Mouse (Mus musculus) kidney, postnatal 0 days (tissue): Measurements from ENCODE around the gene Gm8212. TPM values are rescaled to one million over a fixed set of nuclear protein-coding genes. Genes with fewer than 3 reads are reported as not detected.
"Not testable (repeated sequence)": the region's sequence is repeated elsewhere in the genome, so short reads cannot be mapped to it uniquely, and the experiment has no call there.

Experiments used
- ATAC-seq: fragments of 200-750 bp; cut with Nextera tagmentation; replicated peaks from 2 replicates; pipeline ENCODE4 v1.8.0; 2017; ENCODE audit warnings: low read depth, moderate number of reproducible peaks, moderate TSS enrichment, moderate library complexity; ENCODE audit not compliant: low FRiP score
- DNase-seq: peaks from one replicate; pipeline ENCODE4 v3.0.0-alpha.2; 2016; ENCODE audit warnings: low spot score
- H3K27ac ChIP-seq: fragments of 300-500 bp; sonication (generic); 2 replicates; pipeline ENCODE4 v1.5.1; 2014; ENCODE audit warnings: mild to moderate bottlenecking
- H3K27me3 ChIP-seq: fragments of 300-500 bp; sonication (generic); 2 replicates; pipeline ENCODE4 v1.6.1; 2014; ENCODE audit warnings: low read length, mixed read lengths; ENCODE audit not compliant: insufficient read depth
- H3K36me3 ChIP-seq: fragments of 300-500 bp; sonication (generic); 2 replicates; pipeline ENCODE4 v1.6.1; 2014; ENCODE audit warnings: low read length, mixed read lengths; ENCODE audit not compliant: insufficient read depth
- H3K4me1 ChIP-seq: fragments of 300-500 bp; sonication (generic); replicated peaks from 2 replicates; pipeline ENCODE4 v1.6.1; 2014; ENCODE audit warnings: antibody characterized with exemption, low read length, mixed read lengths; ENCODE audit not compliant: insufficient read depth
- H3K4me2 ChIP-seq: fragments of 300-500 bp; sonication (generic); 2 replicates; pipeline ENCODE4 v1.6.1; 2014; ENCODE audit warnings: mild to moderate bottlenecking, low read length, moderate library complexity, mixed read lengths
- H3K4me3 ChIP-seq: fragments of 300-500 bp; sonication (generic); replicated peaks from 2 replicates; pipeline ENCODE4 v1.5.1; 2014; ENCODE audit warnings: low read depth, low read length
- H3K9ac ChIP-seq: fragments of 300-500 bp; sonication (generic); 2 replicates; pipeline ENCODE4 v1.6.1; 2014; ENCODE audit warnings: low read depth, low read length
- H3K9me3 ChIP-seq: fragments of 300-500 bp; sonication (generic); replicated peaks from 2 replicates; pipeline ENCODE4 v1.6.1; 2016; ENCODE audit warnings: low read length, inconsistent platforms, mixed read lengths
- CTCF ChIP-seq: IDR thresholded peaks from 2 replicates; pipeline ENCODE4 v1.5.1; 2016; ENCODE audit warnings: antibody characterized with exemption, low read depth, mild to moderate bottlenecking, moderate library complexity
- WGBS: fragments of 180-500 bp; shearing (Covaris S2); extraction: QIAGEN DNeasy Blood & Tissue Kit; methylation state at CpG from one replicate; pipeline ENCODE4 v1.1.7; 2014; 5-methylcytosine and 5-hydroxymethylcytosine counted together
- polyA plus RNA-seq: library from polyadenylated mRNA; unstranded; fragments of >200 nt; fragmentation: Nextera tagmentation; extraction: Ambion mirVana; gene quantifications from 2 replicates; pipeline ENCODE4 v1.2.1, GENCODE M21; 2015

Gm8212 gene
- not detected in 2 replicates for polyA plus RNA-seq

- not testable (repeated sequence) for H3K9me3 ChIP-seq, H3K36me3 ChIP-seq, H3K4me3 ChIP-seq, H3K9ac ChIP-seq, H3K27ac ChIP-seq, ATAC-seq, H3K4me2 ChIP-seq, DNase-seq, H3K4me1 ChIP-seq, H3K27me3 ChIP-seq
- WGBS = 87% methylated on average over 1 of the region's 3 CpGs
These were observed at the start of gene Gm8212 for GRCm38 (mm10) chr14:44197361-44197760. Gm8212 (plus strand) TSS chr14:44197661.

- ATAC-seq, H3K9ac ChIP-seq, H3K4me2 ChIP-seq, H3K9me3 ChIP-seq, H3K36me3 ChIP-seq, H3K27ac ChIP-seq, H3K4me3 ChIP-seq, DNase-seq, H3K27me3 ChIP-seq, H3K4me1 ChIP-seq: not testable (repeated sequence)
- 86% methylated on average over 3 of the region's 3 CpGs for WGBS
These were observed 15.7 kb downstream of the Gm8212 start, which contains the start of gene 4930503E14Rik for GRCm38 (mm10) chr14:44213154-44213553. 4930503E14Rik (minus strand) TSS chr14:44213254.

GRCm38 (mm10) chr14:44248039-44248438 is 50.6 kb downstream of the Gm8212 start:
- Histone ChIP-seq H3K4me2 (no peak overlapping the region), H3K27ac (no peak overlapping the region), H3K4me3 (no peak overlapping the region), H3K9ac (no peak overlapping the region), H3K36me3 (no peaks in the 10 kb centered on the region), H3K4me1 (no peaks in the 10 kb centered on the region), H3K9me3 (no peaks in the 10 kb centered on the region), H3K27me3 (no peaks in the 10 kb centered on the region)
- DNase-seq (no peak), ATAC-seq (no peak)
- 83% methylated on average over 16 of the region's 16 CpGs for WGBS
- TF ChIP-seq CTCF = no peak

Other genes starting within 250 kb of the Gm8212 start
- gene Ang5, start 240.6 kb upstream of the Gm8212 start, polyA plus RNA-seq = not detected in 2 replicates
- gene Ang6, start 195.4 kb upstream of the Gm8212 start, polyA plus RNA-seq = not detected in 2 replicates
- 0.28 and 0.40 TPM in 2 replicates for gene Ear2, start 95.0 kb upstream of the Gm8212 start, polyA plus RNA-seq
- gene Gm3327, start 73.8 kb upstream of the Gm8212 start, polyA plus RNA-seq = not detected in 2 replicates
- not detected in 2 replicates for gene 4930503E14Rik, start 15.6 kb downstream of the Gm8212 start, polyA plus RNA-seq
- gene Gm8220, start 87.9 kb downstream of the Gm8212 start, polyA plus RNA-seq = not detected in 2 replicates
- gene Gm5930, start 140.9 kb downstream of the Gm8212 start, polyA plus RNA-seq = not detected in 2 replicates
- gene Gm8229, start 167.7 kb downstream of the Gm8212 start, polyA plus RNA-seq = not detected in 2 replicates
- gene Gm3371, start 213.0 kb downstream of the Gm8212 start, polyA plus RNA-seq = not detected in 2 replicates
- gene Gm8232, start 236.0 kb downstream of the Gm8212 start, polyA plus RNA-seq = not detected in 2 replicates